Mouse (Mus musculus) kidney, adult 2 months (tissue): ENCODE results near the gene Rnf220. TPM values are rescaled to one million over a fixed set of nuclear protein-coding genes. Genes with fewer than 3 reads are reported as not detected.

Experiments used
- DNase-seq: peaks from one replicate; pipeline ENCODE4 v3.0.0; 2021
- H3K27ac ChIP-seq: fragments of 200-500 bp; 2 replicates; pipeline ENCODE4 v1.5.1; 2012; ENCODE audit warnings: low read depth, low read length, control low read depth, inconsistent platforms; ENCODE audit not compliant: insufficient read depth
- H3K27me3 ChIP-seq: fragments of 200-500 bp; replicated peaks from 2 replicates; pipeline ENCODE4 v1.6.1; 2012; ENCODE audit warnings: mild to moderate bottlenecking, moderate library complexity, low read length, inconsistent platforms; ENCODE audit not compliant: control insufficient read depth, insufficient read depth
- H3K36me3 ChIP-seq: fragments of 200-500 bp; 2 replicates; pipeline ENCODE4 v1.6.1; 2012; ENCODE audit warnings: mild to moderate bottlenecking, moderate library complexity, low read length, inconsistent platforms; ENCODE audit not compliant: control insufficient read depth, insufficient read depth
- H3K4me1 ChIP-seq: fragments of 200-500 bp; 2 replicates; pipeline ENCODE4 v1.6.1; 2011; ENCODE audit warnings: low read length; ENCODE audit not compliant: control insufficient read depth, insufficient read depth
- H3K4me3 ChIP-seq: fragments of 200-500 bp; 2 replicates; pipeline ENCODE4 v1.5.1; 2011; ENCODE audit warnings: mild to moderate bottlenecking, low read depth, low read length, control low read depth; ENCODE audit not compliant: insufficient read depth
- CTCF ChIP-seq: fragments of 200-500 bp; conservative IDR thresholded peaks from 2 replicates; pipeline ENCODE4 v1.5.1; 2011; ENCODE audit warnings: low read depth, mild to moderate bottlenecking, control low read depth, low read length, moderate library complexity, mixed read lengths; ENCODE audit not compliant: insufficient read depth, insufficient read length
- POLR2A ChIP-seq: fragments of 200-500 bp; IDR thresholded peaks from one replicate; pipeline ENCODE4 v1.6.1; 2011; ENCODE audit warnings: low read depth, low read length, control low read depth
- WGBS: fragments of 180-500 bp; shearing (Covaris S2); methylation state at CpG from one replicate; pipeline ENCODE4 v1.1.7; 2018; 5-methylcytosine and 5-hydroxymethylcytosine counted together
- polyA plus RNA-seq: library from polyadenylated mRNA; depleted of rRNA; stranded (reverse); fragments of >200 nt; gene quantifications from 2 replicates; pipeline ENCODE4 v1.2.3, GENCODE M21; 2012

The Rnf220 gene
- polyA plus RNA-seq, 1 experiment = 70.7 TPM

DNA sequence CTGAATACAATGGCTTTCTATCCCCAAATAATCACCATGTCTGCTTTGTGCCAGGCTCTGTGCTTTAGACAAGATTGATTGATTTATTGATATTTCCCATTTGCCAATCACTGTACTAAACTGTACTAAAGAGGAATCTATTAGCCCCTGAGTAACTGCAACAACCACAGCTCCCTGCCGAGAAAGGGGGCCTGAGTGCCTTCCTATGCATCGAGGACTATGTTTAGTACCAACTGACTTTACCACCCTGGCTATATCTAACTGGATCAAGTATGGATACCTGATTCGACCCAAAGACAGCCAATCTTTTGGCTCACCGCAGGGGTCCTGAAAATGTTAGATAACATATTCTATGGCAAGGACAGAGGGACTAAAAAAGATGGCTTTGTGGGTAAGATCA lies 33.0 kb upstream of the Rnf220 start:
- DNase-seq = no peak
- no peak for TF ChIP-seq POLR2A
- TF ChIP-seq CTCF = no peak
- Histone ChIP-seq H3K27ac (no peak overlapping the region), H3K27me3 (no peaks in the 10 kb centered on the region), H3K4me1 (no peaks in the 10 kb centered on the region), H3K4me3 (no peak overlapping the region), H3K36me3 (no peaks in the 10 kb centered on the region)
- WGBS = 89% methylated on average over 4 of the region's 4 CpGs

DNA sequence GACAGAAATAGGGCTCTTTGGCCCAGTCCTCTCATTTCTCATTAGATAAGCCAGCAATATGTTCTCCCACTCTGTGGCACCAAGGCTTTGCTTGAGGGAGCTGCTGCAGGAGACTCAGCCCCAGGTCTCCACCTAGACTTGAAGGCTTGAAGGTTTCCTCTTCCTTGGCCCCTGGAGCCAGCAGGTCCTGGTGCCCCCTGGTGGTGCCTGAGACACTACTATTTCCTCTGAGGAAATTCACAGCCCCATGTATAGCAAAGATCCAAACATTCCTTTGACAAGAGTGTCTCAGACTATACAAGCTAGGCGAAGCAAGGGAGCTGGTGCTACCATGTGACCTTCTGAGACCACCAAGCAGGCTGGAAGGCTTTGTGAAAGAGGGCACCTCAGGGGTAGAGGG lies 31.1 kb upstream of the Rnf220 start:
- H3K27me3 ChIP-seq = no peaks in the 10 kb centered on the region

DNA sequence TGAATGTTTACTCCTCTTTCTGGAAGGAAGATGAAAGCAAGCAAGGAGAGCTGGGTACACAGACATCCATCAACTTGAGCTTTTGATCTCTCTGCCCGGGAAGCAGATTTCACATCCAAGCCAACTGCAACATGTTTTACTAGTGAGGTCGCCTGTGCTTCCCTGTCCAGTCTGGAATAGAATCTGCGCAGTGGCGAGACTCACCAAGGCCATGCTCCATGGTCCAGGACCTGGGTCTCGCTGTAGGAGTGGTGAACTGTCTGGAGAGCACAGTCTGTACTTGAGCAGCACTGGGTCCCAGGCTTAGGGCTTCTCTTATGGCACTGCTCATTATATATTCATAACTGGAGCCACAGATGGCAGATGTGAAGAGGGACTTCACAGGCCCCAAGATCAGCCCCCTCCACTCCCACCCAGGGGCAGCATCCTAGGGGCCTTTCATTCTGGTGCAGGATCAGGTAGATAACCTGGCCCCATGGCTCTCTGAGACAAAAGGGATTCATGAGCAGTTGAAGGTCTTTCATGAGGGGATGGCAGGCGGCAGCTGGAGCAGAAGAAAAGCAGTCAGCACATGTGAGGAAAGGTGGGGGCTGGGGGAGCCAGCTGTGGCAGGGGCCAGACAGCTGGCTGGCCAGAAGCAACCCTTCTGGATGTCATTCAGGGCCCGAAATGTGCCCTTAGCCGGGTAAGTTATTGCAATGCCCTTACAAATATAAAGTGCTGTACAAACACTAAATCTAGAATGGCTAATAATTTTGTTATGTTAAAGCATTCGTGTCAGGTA lies 30.5 kb upstream of the Rnf220 start:
- no peak overlapping the region for H3K4me3 ChIP-seq
- H3K36me3 ChIP-seq = no peaks in the 10 kb centered on the region
- DNase-seq = no peak
- 63% methylated on average over 9 of the region's 9 CpGs for WGBS
- no peak overlapping the region for H3K27ac ChIP-seq
- H3K27me3 ChIP-seq = no peaks in the 10 kb centered on the region
- no peak for TF ChIP-seq CTCF
- TF ChIP-seq POLR2A = no peak
- no peaks in the 10 kb centered on the region for H3K4me1 ChIP-seq

More for the DNA sequence above, 31.1 kb upstream of the Rnf220 start:
- WGBS = 22% methylated on average over 1 of the region's 1 CpGs
- H3K36me3 ChIP-seq = no peaks in the 10 kb centered on the region
- no peak overlapping the region for H3K4me3 ChIP-seq
- no peak overlapping the region for H3K27ac ChIP-seq
- no peaks in the 10 kb centered on the region for H3K4me1 ChIP-seq
- TF ChIP-seq CTCF = peak; percentile 64
- TF ChIP-seq POLR2A = no peak
- peak; percentile 55 for DNase-seq

DNA sequence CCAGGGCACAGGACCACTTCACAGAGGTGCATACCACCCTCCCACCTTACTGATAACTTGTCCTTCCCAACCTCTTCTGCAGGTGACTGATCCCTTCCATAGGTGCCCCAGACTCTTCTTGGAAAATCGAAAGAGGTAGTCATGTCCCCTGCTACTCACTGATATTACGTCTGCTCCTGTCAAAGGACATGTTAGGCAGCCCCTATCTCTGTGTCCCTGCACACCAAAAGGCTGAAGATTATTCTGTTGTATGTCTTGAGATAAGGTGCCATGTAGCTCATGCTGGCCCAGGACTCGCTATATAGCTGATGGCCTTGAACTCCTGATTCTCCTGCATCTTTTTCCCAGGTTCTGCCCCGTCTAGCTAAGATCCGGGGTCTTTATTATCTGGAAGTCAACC lies 29.1 kb upstream of the Rnf220 start:
- Histone ChIP-seq H3K27ac (no peak overlapping the region), H3K4me3 (no peak overlapping the region), H3K36me3 (no peaks in the 10 kb centered on the region), H3K27me3 (no peaks in the 10 kb centered on the region), H3K4me1 (no peaks in the 10 kb centered on the region)
- 92% methylated on average over 5 of the region's 5 CpGs for WGBS
- no peak for TF ChIP-seq CTCF
- TF ChIP-seq POLR2A = no peak
- no peak for DNase-seq

DNA sequence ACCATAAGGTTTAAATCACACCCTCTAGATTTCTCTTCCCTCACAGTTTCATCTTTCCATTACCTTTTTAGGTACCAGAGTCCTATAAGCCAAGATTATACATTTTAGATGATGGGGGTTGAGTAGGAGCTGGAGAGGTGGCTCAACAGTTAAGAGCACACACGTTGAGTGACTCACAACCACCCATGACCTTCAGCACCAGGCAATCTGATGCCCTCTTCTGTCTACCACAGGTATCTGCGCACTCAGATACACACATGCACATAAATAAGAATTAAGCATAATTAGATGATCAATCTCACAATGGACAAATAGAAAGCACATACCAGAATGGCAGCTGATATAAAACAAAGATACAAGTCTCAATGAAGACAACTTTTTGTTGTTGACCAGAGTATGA lies 24.5 kb upstream of the Rnf220 start:
- H3K4me3 ChIP-seq = no peak overlapping the region
- H3K4me1 ChIP-seq = no peaks in the 10 kb centered on the region
- H3K27me3 ChIP-seq = no peaks in the 10 kb centered on the region
- DNase-seq = no peak
- WGBS = 56% methylated on average over 2 of the region's 2 CpGs
- H3K27ac ChIP-seq = no peak overlapping the region
- TF ChIP-seq POLR2A (no peak), CTCF (0 out of 2 replicates have a peak, but pooled peaks have one; percentile 15)
- H3K36me3 ChIP-seq = no peaks in the 10 kb centered on the region

DNA sequence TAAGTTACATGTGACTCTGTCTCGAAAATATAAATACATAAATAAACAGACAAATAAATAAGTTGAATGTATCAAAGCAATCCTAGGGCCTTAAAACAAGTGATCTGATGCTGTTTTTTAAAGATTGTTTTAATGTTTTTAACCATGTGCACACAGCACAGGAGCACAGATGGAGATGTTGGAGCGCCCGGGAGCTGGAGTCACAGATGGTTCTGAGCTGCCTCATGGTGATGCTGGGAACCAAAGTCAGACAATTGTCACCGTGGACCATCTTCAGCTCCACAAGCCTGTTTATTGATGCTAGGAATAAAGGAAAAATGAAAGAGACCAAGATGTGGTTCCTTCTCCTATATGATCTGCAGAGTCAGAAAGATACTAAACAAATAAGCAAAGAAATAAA lies 21.4 kb upstream of the Rnf220 start:
- no peaks in the 10 kb centered on the region for H3K4me1 ChIP-seq
- H3K27me3 ChIP-seq = no peaks in the 10 kb centered on the region
- DNase-seq = no peak
- 91% methylated on average over 4 of the region's 4 CpGs for WGBS
- no peak overlapping the region for H3K27ac ChIP-seq
- no peak overlapping the region for H3K4me3 ChIP-seq
- TF ChIP-seq CTCF (no peak), POLR2A (no peak)
- H3K36me3 ChIP-seq = no peaks in the 10 kb centered on the region

DNA sequence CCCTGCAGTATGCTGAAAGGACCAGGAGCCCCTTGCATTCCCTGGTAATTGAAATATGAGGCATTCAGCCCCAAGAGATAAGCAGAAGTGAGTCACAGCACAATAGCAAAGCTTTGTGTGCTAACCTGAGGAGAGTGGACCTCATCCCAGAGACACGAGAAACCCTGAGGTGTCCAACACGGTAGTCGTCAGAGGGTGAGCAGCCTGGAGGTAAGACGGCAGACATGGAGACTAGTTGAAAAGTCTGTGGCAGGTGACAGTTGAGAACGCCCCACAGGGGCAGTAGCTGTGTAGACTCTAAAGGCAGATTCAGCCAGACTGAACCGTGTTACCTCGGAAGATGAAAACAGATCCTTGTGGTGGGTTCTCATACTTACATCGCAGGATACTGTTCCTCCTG lies 2.2 kb upstream of the Rnf220 start:
- Histone ChIP-seq H3K27ac (no peak overlapping the region), H3K27me3 (peaks cover 19% of the 10 kb centered on the region), H3K36me3 (no peaks in the 10 kb centered on the region), H3K4me3 (no peak overlapping the region), H3K4me1 (0 out of 2 replicates have a peak, but pooled peaks cover 3% of the 10 kb centered on the region)
- TF ChIP-seq POLR2A = no peak
- TF ChIP-seq CTCF = no peak
- DNase-seq = no peak
- 92% methylated on average over 8 of the region's 8 CpGs for WGBS
